Mouse (Mus musculus): ENCODE measurements around the gene Trim80.
"Not testable (repeated sequence)": the region's sequence is repeated elsewhere in the genome, so short reads cannot be mapped to it uniquely, and the experiment has no call there.

The Trim80 gene

GRCm38 (mm10) chr11:115496559-115496958, 56.2 kb downstream of the Trim80 start:
- DNase-seq (ENCODE audit: low read depth) = not testable (repeated sequence)
